Mouse (Mus musculus) lung, adult 2 months (tissue): Measurements from ENCODE around the gene Myod1. TPM values are rescaled to one million over a fixed set of nuclear protein-coding genes. Genes with fewer than 3 reads are reported as not detected.

ENCODE experiments used
- DNase-seq: peaks from one replicate; pipeline ENCODE4 v3.0.0; 2022
- H3K4me1 ChIP-seq: fragments of 200-500 bp; 2 replicates; pipeline ENCODE4 v1.6.1; 2011; ENCODE audit warnings: low read length; ENCODE audit not compliant: control insufficient read depth, insufficient read depth
- H3K4me3 ChIP-seq: fragments of 200-500 bp; replicated peaks from 2 replicates; pipeline ENCODE3; 2011; ENCODE audit warnings: low read depth, mild to moderate bottlenecking, control low read depth, low read length; ENCODE audit errors: extremely low read depth
- CTCF ChIP-seq: fragments of 200-500 bp; IDR thresholded peaks from 2 replicates; pipeline ENCODE4 v1.5.1; 2011; ENCODE audit warnings: mild to moderate bottlenecking, low read length, control low read depth; ENCODE audit not compliant: insufficient read depth
- POLR2A ChIP-seq: fragments of 200-500 bp; IDR thresholded peaks from 2 replicates; pipeline ENCODE4 v1.6.1; 2011; ENCODE audit warnings: low read depth, mild to moderate bottlenecking, control low read depth, low read length, borderline replicate concordance; ENCODE audit errors: extremely low read depth
- WGBS: fragments of 180-500 bp; shearing (Covaris S2); methylation state at CpG from one replicate; pipeline ENCODE4 v1.1.7; 2018; 5-methylcytosine and 5-hydroxymethylcytosine counted together
- polyA plus RNA-seq: library from polyadenylated mRNA; depleted of rRNA; stranded (reverse); fragments of >200 nt; gene quantifications from 2 replicates; pipeline ENCODE4 v1.2.3, GENCODE M21; 2012

Myod1 gene
- polyA plus RNA-seq, 1 experiment, result 1.1 TPM

DNA sequence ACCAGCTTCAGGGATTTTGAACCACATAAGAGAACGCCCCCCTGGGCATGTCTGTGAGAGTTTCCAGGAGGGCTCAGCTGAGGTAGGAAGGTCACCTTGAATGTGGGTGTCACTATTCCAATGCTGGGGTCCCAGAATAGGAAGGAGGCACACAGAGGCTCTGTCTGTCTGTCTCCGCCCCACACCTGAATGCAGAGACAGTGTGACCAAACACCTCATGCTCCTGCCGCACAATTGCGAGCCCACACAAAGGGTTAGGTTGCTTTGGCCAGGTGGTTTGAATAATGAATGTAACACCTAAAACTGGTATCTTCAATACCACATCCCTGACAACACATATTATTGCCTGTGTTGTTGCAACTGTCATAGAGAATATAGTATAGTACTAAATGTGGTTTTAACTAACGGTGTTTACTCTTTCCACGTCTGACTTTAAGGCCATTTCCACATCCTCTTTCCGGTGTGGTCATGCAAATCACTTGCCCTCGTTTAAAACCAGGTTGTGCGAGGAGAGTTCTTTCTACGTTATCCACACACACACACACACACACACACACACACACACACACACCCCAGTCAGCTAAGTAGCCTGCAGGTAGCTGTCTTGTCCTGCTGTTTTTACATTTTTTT, 13.3 kb downstream of the Myod1 start:
- Histone ChIP-seq H3K4me1 (no peaks in the 10 kb centered on the region), H3K4me3 (no peak overlapping the region)
- WGBS, result 69% methylated on average over 10 of the region's 10 CpGs
- TF ChIP-seq CTCF (no peak), POLR2A (no peak)
- DNase-seq, result no peak

DNA sequence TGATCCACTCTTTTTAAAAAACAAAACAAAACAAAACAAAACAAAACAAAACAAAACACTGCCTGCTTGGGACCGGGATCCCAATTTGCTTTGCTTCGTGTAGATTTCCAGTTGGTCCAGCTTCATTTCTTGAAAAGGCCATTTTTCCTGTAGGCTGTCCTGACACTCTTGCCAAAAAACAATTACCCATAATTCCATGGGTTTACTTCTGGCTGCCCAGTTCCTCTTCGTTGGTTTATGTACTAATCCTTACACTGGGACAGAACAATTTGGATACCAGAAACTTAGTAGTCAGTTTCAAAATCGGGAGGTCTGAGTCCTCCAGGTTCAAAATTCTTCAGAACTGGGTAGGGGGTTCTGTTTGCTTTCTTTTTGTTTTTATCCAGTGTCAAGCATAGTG, 14.0 kb downstream of the Myod1 start:
- Histone ChIP-seq H3K4me3 (no peak overlapping the region), H3K4me1 (no peaks in the 10 kb centered on the region)
- WGBS, result 47% methylated on average over 4 of the region's 4 CpGs
- no peak for DNase-seq
- TF ChIP-seq CTCF, result no peak

- WGBS, result 33% methylated on average over 5 of the region's 5 CpGs
- TF ChIP-seq CTCF, result no peak
- no peak for TF ChIP-seq POLR2A
- Histone ChIP-seq H3K4me1 (no peaks in the 10 kb centered on the region), H3K4me3 (no peak overlapping the region)
- DNase-seq, result no peak
These were observed 15.4 kb downstream of the Myod1 start for GRCm38 (mm10) chr7:46391701-46392100.

GRCm38 (mm10) chr7:46393116-46393515, 16.8 kb downstream of the Myod1 start:
- TF ChIP-seq CTCF (peak; percentile 85), POLR2A (no peak)
- DNase-seq, result peak; percentile 73
- Histone ChIP-seq H3K4me3 (no peak overlapping the region), H3K4me1 (no peaks in the 10 kb centered on the region)
- WGBS, result 2% methylated on average over 2 of the region's 2 CpGs

GRCm38 (mm10) chr7:46393718-46394511, 17.6 kb downstream of the Myod1 start:
- Histone ChIP-seq H3K4me3 (no peak overlapping the region), H3K4me1 (no peaks in the 10 kb centered on the region)
- TF ChIP-seq POLR2A (no peak), CTCF (no peak)
- WGBS, result 24% methylated on average over 12 of the region's 12 CpGs
- DNase-seq, result no peak

DNA sequence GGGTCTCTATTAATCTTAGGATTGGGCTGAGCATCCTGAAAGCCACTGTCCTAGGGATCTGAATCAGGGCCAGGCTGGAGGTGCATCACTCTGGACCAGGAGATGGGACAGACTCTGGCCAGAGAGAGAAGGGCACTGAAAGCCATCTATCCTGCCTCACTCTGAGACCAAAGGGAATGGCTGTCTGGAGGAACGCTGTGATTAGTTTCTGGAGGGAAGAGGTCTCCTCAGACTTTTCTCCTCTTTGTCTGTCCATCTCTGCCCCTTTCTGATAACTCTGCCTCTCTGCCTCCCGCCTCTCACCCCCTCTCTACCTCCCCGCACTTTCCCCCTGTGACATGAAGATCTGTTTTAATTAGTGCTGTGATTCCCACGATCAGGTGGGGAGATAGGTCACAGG, 18.7 kb downstream of the Myod1 start:
- no peak overlapping the region for H3K4me3 ChIP-seq
- H3K4me1 ChIP-seq, result no peaks in the 10 kb centered on the region
- WGBS, result 60% methylated on average over 4 of the region's 4 CpGs
- TF ChIP-seq POLR2A (no peak), CTCF (no peak)
- no peak for DNase-seq

DNA sequence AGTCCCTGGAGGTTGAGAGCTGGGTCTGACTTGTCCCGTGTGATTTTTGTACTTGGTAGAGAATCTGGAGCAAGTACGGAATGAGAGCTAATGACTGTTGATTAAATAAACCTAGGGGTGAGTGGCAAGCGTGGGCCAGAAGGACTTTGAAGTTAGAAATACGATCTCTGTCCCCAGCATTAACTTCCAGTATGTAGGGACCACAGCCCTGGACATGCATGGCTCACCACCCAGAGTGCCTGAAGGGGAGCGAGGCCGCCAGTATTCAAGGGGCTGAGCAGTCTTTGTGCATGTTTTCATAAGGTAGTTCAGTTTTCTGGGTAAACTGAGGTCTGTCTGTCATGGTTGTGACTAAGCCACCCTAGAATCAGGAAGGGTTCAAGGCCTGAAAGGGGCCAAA, 19.3 kb downstream of the Myod1 start:
- WGBS, result 36% methylated on average over 6 of the region's 6 CpGs

DNA sequence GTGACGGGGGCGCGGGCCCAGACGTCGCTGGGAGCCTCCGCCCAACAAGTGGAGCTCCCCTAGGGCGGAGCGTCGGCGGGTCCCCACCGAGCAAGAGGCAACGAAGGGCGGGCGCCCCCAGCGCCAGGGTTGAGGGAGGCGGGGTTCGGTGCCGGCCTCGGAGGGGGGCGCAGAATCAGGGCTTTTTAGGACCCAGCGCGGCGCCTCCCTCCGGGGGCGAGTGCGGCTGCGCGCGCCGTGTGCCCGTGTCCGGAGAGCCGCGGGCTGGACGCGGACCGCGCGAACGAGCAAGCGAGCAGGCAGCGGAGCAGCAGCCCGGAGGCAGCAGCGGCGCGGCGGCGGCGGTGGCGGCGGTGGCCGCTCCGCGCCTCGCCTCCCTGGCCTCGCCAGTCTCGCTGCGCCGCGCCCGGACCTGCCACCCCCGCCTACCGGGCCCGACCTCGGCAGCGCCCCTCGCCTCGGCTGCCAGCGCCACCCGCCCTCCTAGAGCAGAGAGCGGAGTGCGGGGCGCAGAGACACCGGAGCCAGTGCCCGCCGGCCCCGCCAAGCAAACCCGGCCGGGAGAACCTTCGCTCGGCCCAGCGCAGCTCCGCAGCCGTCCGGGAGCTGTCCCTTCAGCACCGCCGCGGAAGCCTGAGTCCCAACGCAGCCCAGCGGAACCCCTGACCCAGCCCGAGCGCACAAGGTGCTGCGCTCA, 20.1 kb downstream of the Myod1 start, which contains the start of gene Kcnc1:
TSS of gene Kcnc1 (plus strand) at position 267 of the 697 bp plus-strand sequence.
- H3K4me1 ChIP-seq, result no peaks in the 10 kb centered on the region
- WGBS, result under 1% methylated on average over 90 of the region's 93 CpGs
- TF ChIP-seq CTCF, result no peak
- TF ChIP-seq POLR2A, result no peak
- no peak within 1 kb of the TSS for H3K4me3 ChIP-seq
- peak; percentile 46 for DNase-seq

More for the DNA sequence above, 19.3 kb downstream of the Myod1 start:
- Histone ChIP-seq H3K4me1 (no peaks in the 10 kb centered on the region), H3K4me3 (no peak overlapping the region)
- DNase-seq, result no peak
- TF ChIP-seq CTCF (no peak), POLR2A (no peak)

GRCm38 (mm10) chr7:46396928-46397731, 20.9 kb downstream of the Myod1 start:
- WGBS, result 2% methylated on average over 62 of the region's 64 CpGs
- TF ChIP-seq POLR2A (no peak), CTCF (no peak)
- H3K4me3 ChIP-seq, result no peak overlapping the region
- no peak for DNase-seq
- no peaks in the 10 kb centered on the region for H3K4me1 ChIP-seq
